Mouse (Mus musculus) liver, adult 2 months (tissue): ENCODE measurements around the gene Pou4f1.

Experiments
- CTCF ChIP-seq: fragments of 200-500 bp; IDR thresholded peaks from 2 replicates; pipeline ENCODE4 v1.5.1; 2011; ENCODE audit warnings: low read depth, low read length, control low read depth
- POLR2A ChIP-seq: fragments of 200-500 bp; IDR thresholded peaks from 2 replicates; pipeline ENCODE4 v1.6.1; 2011; ENCODE audit warnings: low read length, control low read depth; ENCODE audit not compliant: insufficient read depth; ENCODE audit errors: extremely low read depth

DNA sequence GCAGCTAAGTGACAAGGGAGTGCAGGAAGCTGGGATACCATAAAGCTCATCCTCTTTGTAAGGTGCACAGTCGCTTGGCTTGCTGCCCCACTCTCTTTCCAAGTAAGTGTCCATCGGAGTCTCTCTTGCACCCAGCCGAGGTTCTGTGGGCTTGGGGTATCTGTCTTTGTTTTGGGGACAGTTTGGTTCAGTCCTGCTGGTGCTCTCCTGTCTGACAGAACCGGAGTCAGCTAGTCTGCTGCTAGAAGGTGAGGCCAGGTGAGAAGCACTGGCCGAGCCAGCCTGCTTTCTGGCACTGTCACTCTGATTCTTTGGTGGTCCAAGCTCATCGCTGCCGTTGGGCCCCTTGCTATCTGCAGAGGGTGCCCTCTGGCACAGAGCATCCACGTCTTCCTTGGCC, 12.0 kb upstream of the Pou4f1 start:
- TF ChIP-seq POLR2A (no peak), CTCF (no peak)
